Mouse (Mus musculus): ENCODE data around the gene Mcm5.

- TF ChIP-seq EP300 (IDR thresholded peaks at IDR 0.05; ENCODE audit: insufficient read depth, low read depth, low read length) (no peak), CTCF (IDR thresholded peaks at IDR 0.05; ENCODE audit: low read depth, low read length) (no peak), POLR2A (IDR thresholded peaks at IDR 0.05; ENCODE audit: insufficient read depth, low read length) (no peak)
These were observed 34.5 kb upstream of the Mcm5 start for GRCm38 (mm10) chr8:75074876-75075275.

All from ES-Bruce4 (cell line).